Mouse (Mus musculus) left cerebral cortex, postnatal 14 days (tissue): ENCODE data around the gene Zglp1. TPM values are rescaled to one million over a fixed set of nuclear protein-coding genes. Genes with fewer than 3 reads are reported as not detected.

Experiments used
- microRNA-seq, 2 experiments: library from miRNA; unstranded; fragments of <30 nt; microRNA quantifications; one replicate each; pipeline ENCODE4 v1.2.0; 2022
- total RNA-seq, 2 experiments: library from RNA; stranded (reverse); gene quantifications; 2 replicates each; pipeline ENCODE4 v1.2.3; 2021

Gene Zglp1
- total RNA-seq, 2 experiments from 2014 or later = 1.8 TPM; not detected in 1

Small RNA genes within 50 kb of the gene (microRNA-seq; reads per million reads assigned to microRNA genes)
- gene Mir1900 (0 reads per million in 2 experiments), gene Mir7082 (1.3 to 1.8 reads per million in 2 experiments)

Other genes starting within 250 kb of the Zglp1 start
- not detected for gene Rdh8, start 248.6 kb downstream of the Zglp1 start, total RNA-seq
- 10 to 100 TPM; 54.4 to 57.9 TPM for gene A230050P20Rik, start 198.5 kb downstream of the Zglp1 start, total RNA-seq
- 10 to 100 TPM; 10.3 to 11.1 TPM for gene Angptl6, start 187.4 kb downstream of the Zglp1 start, total RNA-seq
- gene Ppan, start 178.9 kb downstream of the Zglp1 start, total RNA-seq = 10 to 100 TPM; 22.8 to 25.7 TPM
- gene Eif3g, start 168.5 kb downstream of the Zglp1 start, total RNA-seq = 100 to 1,000 TPM; 119 to 124 TPM
- 10 to 100 TPM; 39.9 to 43.6 TPM for gene Dnmt1, start 107.2 kb downstream of the Zglp1 start, total RNA-seq
- gene S1pr2, start 90.3 kb downstream of the Zglp1 start, total RNA-seq = 1 to 10 TPM; 1.6 to 1.8 TPM
- gene Mrpl4, start 64.4 kb downstream of the Zglp1 start, total RNA-seq = 10 to 100 TPM; 58.7 to 62.9 TPM
- 1 to 10 TPM; 3.0 to 3.6 TPM for gene Icam1, start 51.1 kb downstream of the Zglp1 start, total RNA-seq
- gene Icam4, start 37.7 kb downstream of the Zglp1 start, total RNA-seq = under 1 TPM in 1 of 2 experiments, not detected in 1; 0.86 TPM
- 100 to 1,000 TPM; 294 to 307 TPM for gene Icam5, start 35.0 kb downstream of the Zglp1 start, total RNA-seq
- gene Gm49373, start 6.0 kb upstream of the Zglp1 start, total RNA-seq = under 1 TPM; 0.72 to 0.90 TPM
- gene Fdx1l, start 6.5 kb upstream of the Zglp1 start, total RNA-seq = 10 to 100 TPM; 54.8 to 55.0 TPM
- gene Gm38431, start 24.9 kb upstream of the Zglp1 start, total RNA-seq = 1 to 10 TPM; 1.8 to 2.6 TPM
- 10 to 100 TPM; 30.0 to 30.9 TPM for gene Raver1, start 24.9 kb upstream of the Zglp1 start, total RNA-seq
- gene Tyk2, start 64.2 kb upstream of the Zglp1 start, total RNA-seq = 10 to 100 TPM; 11.7 to 12.0 TPM
- 100 to 1,000 TPM; 128 to 131 TPM for gene Cdc37, start 82.9 kb upstream of the Zglp1 start, total RNA-seq
- gene Pde4a, start 98.6 kb upstream of the Zglp1 start, total RNA-seq = 10 to 100 TPM; 76.2 to 79.6 TPM
- gene Keap1, start 172.3 kb upstream of the Zglp1 start, total RNA-seq = 10 to 100 TPM; 47.2 to 50.5 TPM
- gene S1pr5, start 181.3 kb upstream of the Zglp1 start, total RNA-seq = 1 to 10 TPM; 3.4 to 5.2 TPM
- 10 to 100 TPM; 35.3 to 37.5 TPM for gene Atg4d, start 198.2 kb upstream of the Zglp1 start, total RNA-seq
- 10 to 100 TPM; 31.9 to 32.3 TPM for gene Kri1, start 220.9 kb upstream of the Zglp1 start, total RNA-seq
- gene Cdkn2d, start 224.3 kb upstream of the Zglp1 start, total RNA-seq = 10 to 100 TPM; 57.5 to 62.9 TPM
- 1 to 10 TPM in 1 of 2 experiments, under 1 TPM in 1; 0.13 to 2.3 TPM for gene Ap1m2, start 245.2 kb upstream of the Zglp1 start, total RNA-seq